Mouse (Mus musculus): ENCODE measurements around the gene Inf2.

Gene Inf2

GRCm38 (mm10) chr12:112570160-112570559 lies 18.4 kb upstream of the Inf2 start:
- DNase-seq (ENCODE audit: low spot score): no peak

GRCm38 (mm10) chr12:112571064-112571463 lies 17.5 kb upstream of the Inf2 start:
- DNase-seq (ENCODE audit: low spot score): no peak

GRCm38 (mm10) chr12:112575274-112575986 lies 13.2 kb upstream of the Inf2 start:
- no peak for DNase-seq (ENCODE audit: low spot score)

- DNase-seq (ENCODE audit: low spot score): no peak
These were observed 12.2 kb upstream of the Inf2 start for GRCm38 (mm10) chr12:112576341-112576740.

DNA sequence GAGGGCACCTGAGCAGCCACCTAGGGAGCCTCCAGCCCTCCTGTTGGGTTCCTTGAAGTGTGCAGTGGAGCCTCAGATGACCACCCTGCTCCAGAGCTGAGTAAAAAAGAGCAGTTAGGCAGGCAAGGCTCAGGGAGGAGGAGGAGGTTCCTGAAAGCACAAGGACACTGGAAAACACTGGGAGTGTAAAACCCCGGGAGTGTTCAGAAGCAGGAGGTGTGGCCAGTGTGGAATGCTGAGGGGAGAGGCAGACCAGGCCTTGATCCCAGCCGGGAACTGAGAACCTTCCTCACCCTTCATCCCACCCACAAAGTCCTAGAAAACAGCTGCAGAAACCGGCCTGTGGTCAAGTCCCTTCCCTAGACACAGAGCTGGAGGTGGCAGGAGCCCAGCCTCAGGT lies 11.8 kb upstream of the Inf2 start:
- no peak for DNase-seq (ENCODE audit: low spot score)

DNA sequence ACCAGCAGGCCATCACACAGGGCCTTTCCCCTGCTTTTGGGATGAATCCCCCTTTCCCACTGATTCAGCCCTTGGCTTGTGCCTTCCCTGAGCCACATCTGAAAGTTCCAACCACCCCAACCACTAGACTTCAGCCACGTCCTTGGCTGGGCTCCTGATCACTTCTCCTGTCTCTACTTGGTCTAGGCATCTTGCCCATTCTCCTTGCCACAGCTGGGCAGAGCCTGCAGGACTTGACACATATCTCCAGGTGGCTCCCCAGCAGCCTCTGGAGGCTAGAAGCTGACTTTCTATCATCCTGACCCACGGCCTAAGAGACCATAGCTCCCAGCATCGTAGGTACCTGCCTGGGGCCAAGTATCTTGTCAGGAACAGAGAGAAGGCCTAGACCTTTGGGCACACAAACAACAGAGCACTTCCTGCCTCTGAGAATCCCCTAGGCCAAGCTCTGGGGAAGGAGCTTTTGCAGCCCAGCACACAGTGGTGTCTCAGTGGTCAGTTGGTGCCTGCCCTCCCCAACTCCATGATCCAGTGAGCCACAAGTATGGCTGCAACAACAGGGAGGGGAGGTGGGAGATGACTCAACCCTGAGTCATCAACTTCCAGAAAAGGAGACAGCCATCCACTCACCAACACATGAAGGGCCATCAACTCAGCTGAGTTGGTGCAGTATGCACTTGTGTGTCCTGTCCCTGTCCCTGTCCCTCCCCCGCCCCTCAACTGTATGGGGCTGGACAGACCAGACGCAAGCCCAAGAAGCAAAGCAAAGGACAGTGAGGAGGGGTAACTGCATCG lies 10.1 kb upstream of the Inf2 start:
- no peak for DNase-seq (ENCODE audit: low spot score)

- DNase-seq (ENCODE audit: low spot score): no peak
These were observed 9.2 kb upstream of the Inf2 start for GRCm38 (mm10) chr12:112579430-112579829.

GRCm38 (mm10) chr12:112579926-112580325 lies 8.7 kb upstream of the Inf2 start:
- no peak for DNase-seq (ENCODE audit: low spot score)

DNA sequence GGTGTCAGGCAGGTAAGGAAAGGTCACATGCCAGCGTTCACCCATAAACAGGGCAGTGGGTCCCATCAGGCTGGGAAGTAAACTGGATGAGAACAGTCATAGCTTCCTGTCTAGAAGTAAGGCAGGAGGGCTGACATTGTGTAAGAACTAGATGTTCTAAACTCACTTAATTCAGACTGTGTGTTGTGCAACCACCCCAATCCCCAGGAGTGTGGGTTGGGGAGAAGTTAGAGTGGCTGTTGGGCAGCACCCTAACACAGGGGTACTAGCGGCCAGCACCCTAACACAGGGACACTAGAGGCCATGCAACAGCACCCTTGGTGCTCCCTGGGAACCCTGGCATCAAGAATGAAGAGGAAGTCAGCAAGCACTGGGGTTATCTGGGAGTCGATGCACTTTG lies 7.5 kb upstream of the Inf2 start:
- no peak for DNase-seq (ENCODE audit: low spot score)

GRCm38 (mm10) chr12:112584954-112585353 lies 3.6 kb upstream of the Inf2 start:
- DNase-seq (ENCODE audit: low spot score): no peak

DNA sequence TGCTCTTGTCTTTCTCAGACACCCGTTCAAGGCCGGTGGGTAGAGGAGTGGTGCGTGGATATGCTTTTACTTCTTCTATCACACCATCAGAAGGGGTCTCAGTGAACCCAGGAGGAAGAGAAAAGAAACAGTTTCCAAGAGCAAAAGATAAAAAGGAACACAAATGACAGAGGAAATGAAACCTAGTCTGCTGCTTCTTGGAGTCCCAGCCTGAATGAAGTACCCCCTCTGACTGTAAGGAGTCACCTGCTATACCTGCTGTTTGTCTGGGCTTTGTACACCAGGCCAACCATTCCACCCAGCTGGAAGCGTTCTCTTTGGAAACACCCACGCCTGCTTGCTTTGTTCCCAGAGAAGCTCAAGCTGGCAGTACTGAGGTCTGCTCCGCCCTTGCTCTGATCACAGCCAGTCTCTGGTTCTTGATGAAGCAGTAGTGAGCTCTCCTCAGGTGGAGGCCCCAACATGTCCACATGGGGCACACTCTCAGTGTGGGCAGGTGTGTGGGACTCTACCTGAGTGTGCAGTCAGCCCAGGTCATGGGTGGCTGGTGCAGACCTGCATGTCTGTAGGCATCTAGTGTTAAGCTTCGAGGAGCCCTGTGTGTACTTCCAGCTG lies 2.6 kb upstream of the Inf2 start:
- no peak for DNase-seq (ENCODE audit: low spot score)

- no peak for DNase-seq (ENCODE audit: low spot score)
These were observed 1.2 kb upstream of the Inf2 start for GRCm38 (mm10) chr12:112587125-112588124.

GRCm38 (mm10) chr12:112589491-112590191 lies 1.1 kb downstream of the Inf2 start:
- no peak for DNase-seq (ENCODE audit: low spot score)

GRCm38 (mm10) chr12:112590566-112591239 lies 2.1 kb downstream of the Inf2 start:
- DNase-seq (ENCODE audit: low spot score): no peak

- no peak for DNase-seq (ENCODE audit: low spot score)
These were observed 2.7 kb downstream of the Inf2 start for GRCm38 (mm10) chr12:112591240-112591639.

DNA sequence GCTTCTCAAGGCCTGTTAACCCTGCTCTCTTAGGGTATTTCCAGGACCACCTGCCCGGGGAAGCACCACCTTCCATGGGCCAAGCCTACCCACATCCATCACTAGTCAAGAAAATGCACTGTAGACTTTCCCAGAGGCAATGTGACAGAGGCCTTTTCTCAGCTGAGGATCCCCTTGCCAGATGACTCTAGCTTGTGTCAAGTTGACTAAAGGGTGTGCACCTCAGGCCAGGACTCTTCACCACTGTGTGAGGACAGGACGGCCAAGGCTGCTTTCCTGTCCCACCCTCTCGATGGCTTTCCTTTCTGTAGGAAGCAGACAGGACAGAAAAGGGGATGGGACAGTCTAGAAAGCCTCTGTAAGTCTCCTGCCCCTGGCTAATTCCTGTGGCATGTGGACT lies 3.1 kb downstream of the Inf2 start:
- no peak for DNase-seq (ENCODE audit: low spot score)

DNA sequence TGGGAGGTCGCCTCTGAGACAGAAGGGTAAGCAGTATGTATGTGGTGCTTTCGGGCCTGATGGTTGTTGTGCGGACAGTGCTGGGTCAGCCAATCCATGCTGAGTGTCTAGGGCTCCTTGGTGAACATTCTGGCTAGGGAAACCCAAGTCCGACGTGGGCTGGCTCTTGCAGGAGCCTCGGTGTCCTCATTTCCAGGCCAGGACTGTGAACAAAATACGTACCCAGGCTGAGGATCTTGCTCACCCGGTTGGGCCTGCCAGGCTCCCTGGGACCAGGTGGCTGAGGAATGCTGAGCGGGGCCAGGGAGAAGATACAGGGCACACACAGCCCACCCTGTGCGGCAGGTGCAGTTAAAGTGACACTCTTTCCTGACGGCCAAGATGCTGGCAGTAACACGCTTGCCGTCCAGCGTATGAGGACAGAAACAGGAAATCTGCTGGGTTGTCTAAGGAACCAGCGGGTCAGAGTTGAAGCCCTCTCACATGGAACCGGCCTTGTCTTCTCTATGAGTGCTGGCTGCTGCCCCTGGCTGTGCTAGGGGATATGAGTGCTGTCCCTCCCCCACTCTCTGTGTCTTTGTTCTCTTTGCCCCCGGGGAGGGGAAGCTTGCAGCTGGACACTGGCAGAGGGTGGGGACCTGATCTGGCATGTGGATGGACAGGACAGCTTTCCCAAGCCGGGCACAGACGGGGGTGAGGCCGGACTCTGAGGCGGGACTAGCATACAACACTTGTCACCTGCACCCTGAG lies 4.6 kb downstream of the Inf2 start:
- no peak for DNase-seq (ENCODE audit: low spot score)

- no peak for DNase-seq (ENCODE audit: low spot score)
These were observed 5.6 kb downstream of the Inf2 start for GRCm38 (mm10) chr12:112593951-112594915.

DNA sequence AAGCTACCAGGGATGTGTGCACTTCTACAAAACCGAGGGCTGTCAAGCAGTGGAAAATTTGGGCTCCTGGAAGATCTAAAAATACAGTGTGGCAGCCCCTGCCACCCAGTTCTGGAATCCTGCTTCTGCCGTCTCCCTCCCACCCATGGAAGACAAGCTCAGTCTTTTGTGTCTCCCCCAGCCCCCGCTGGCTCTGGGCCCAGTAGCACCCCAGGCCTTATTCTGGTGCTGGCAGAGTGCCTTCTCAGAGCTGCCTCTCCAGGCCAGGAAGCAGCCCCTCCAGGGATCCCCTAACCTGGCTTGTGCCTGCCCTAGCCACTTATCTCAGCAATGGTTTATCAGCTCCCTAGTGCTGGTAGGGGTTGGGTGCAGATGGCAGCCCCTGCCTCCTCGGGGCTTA lies 6.4 kb downstream of the Inf2 start:
- DNase-seq (ENCODE audit: low spot score): no peak

Data from ovary, postnatal 10 days (tissue).